In genomic region chr1:176811892-176812291, GRCm38 (mm10) we compare ENCODE assay signal across 10 mouse cellular contexts. TPM values are rescaled to one million over a fixed set of nuclear protein-coding genes. Genes with fewer than 3 reads are reported as not detected.
DNase-seq lines count a peak whose midpoint lies in the region; ATAC-seq lines count a peak whose summit lies in the region.
"Had no signal": no experiment of that assay in that cellular context is flagged by ENCODE, and none has a peak within 500 bp of the region (broad histone marks: within the 10 kb centered on the region; RNA-seq: fewer than 3 reads in every experiment).

No protein-coding gene starts in this region.

- H3K4me3 ChIP-seq in heart, embryonic 16.5 days (ENCODE audit: low read length) = peak overlapping the region; percentile 97
- peak overlapping the region; percentile 92 for H3K4me3 ChIP-seq in embryonic facial prominence, embryonic 10.5 days
- peak overlapping the region; percentile 97 for H3K4me3 ChIP-seq in hindbrain, embryonic 15.5 days
- H3K4me3 ChIP-seq in midbrain, embryonic 12.5 days = peak overlapping the region; percentile 89

- H3K4me1 ChIP-seq in heart, embryonic 16.5 days (ENCODE audit: control insufficient read depth, insufficient read depth, low read length) = peaks cover 18% of the 10 kb centered on the region
- peaks cover 21% of the 10 kb centered on the region for H3K4me1 ChIP-seq in embryonic facial prominence, embryonic 10.5 days
- H3K4me1 ChIP-seq in hindbrain, embryonic 15.5 days (replicated peaks) = peaks cover 36% of the 10 kb centered on the region
- peaks cover 20% of the 10 kb centered on the region for H3K4me1 ChIP-seq in midbrain, embryonic 12.5 days

- H3K9me3 ChIP-seq in heart, embryonic 16.5 days (replicated peaks; ENCODE audit: control insufficient read depth, low read length) = no peaks in the 10 kb centered on the region
- no peaks in the 10 kb centered on the region for H3K9me3 ChIP-seq in embryonic facial prominence, embryonic 10.5 days
- no peaks in the 10 kb centered on the region for H3K9me3 ChIP-seq in hindbrain, embryonic 15.5 days
- H3K9me3 ChIP-seq in midbrain, embryonic 12.5 days = no peaks in the 10 kb centered on the region

- 78% methylated on average over 3 of the region's 3 CpGs for WGBS in heart, embryonic 16.5 days
- WGBS in embryonic facial prominence, embryonic 10.5 days = 82% methylated on average over 3 of the region's 3 CpGs
- 83% methylated on average over 3 of the region's 3 CpGs for WGBS in hindbrain, embryonic 15.5 days
- WGBS in midbrain, embryonic 12.5 days = 92% methylated on average over 3 of the region's 3 CpGs

- no peaks in the 10 kb centered on the region for H3K36me3 ChIP-seq in heart, embryonic 16.5 days (ENCODE audit: control insufficient read depth, insufficient read depth)
- H3K36me3 ChIP-seq in embryonic facial prominence, embryonic 10.5 days (replicated peaks) = no peaks in the 10 kb centered on the region
- H3K36me3 ChIP-seq in hindbrain, embryonic 15.5 days = no peaks in the 10 kb centered on the region
- no peaks in the 10 kb centered on the region for H3K36me3 ChIP-seq in midbrain, embryonic 12.5 days

- H3K27ac ChIP-seq in heart, embryonic 16.5 days (ENCODE audit: low read length) = peak overlapping the region; percentile 54; the same call in 1 of the 2 replicates
- no peak overlapping the region for H3K27ac ChIP-seq in embryonic facial prominence, embryonic 10.5 days (replicated peaks)
- H3K27ac ChIP-seq in hindbrain, embryonic 15.5 days (replicated peaks) = 0 out of 2 replicates have a peak overlapping the region, but pooled peaks have one; percentile 98
- no peak overlapping the region for H3K27ac ChIP-seq in midbrain, embryonic 12.5 days (replicated peaks)

- H3K9ac ChIP-seq in heart, embryonic 16.5 days (ENCODE audit: low read length) = peak overlapping the region; percentile 94
- H3K9ac ChIP-seq in hindbrain, embryonic 15.5 days = peak overlapping the region; percentile 96; the same call in 1 of the 2 replicates
- H3K9ac ChIP-seq in midbrain, embryonic 12.5 days (replicated peaks) = peak overlapping the region; percentile 95; the same call in 1 of the 2 replicates

- no peak for DNase-seq in heart, postnatal 4 days
- no peak for DNase-seq in embryonic facial prominence, embryonic 10.5 days (ENCODE audit: low spot score)
- DNase-seq in retina, embryonic 14.5 days (ENCODE audit: low spot score) = no peak
- DNase-seq in left cerebral cortex, adult 11 months (ENCODE audit: low spot score) = no peak
- DNase-seq: adrenal gland, postnatal 10 days; layer of hippocampus, adult 9-11 months had no signal

- ATAC-seq in heart, embryonic 16.5 days (replicated peaks; ENCODE audit: extremely low read depth, insufficient read depth, low FRiP score) = no peak
- no peak for ATAC-seq in hindbrain, embryonic 15.5 days (ENCODE audit: low FRiP score, low read depth)
- no peak for ATAC-seq in midbrain, embryonic 12.5 days (ENCODE audit: low FRiP score, low read depth)
- no peak for ATAC-seq in activated CD4-positive, CD25-positive, alpha-beta regulatory T cell, adult 4 months

- no peaks in the 10 kb centered on the region for H3K27me3 ChIP-seq in heart, embryonic 16.5 days (ENCODE audit: control insufficient read depth, insufficient read depth, low read length)
- no peaks in the 10 kb centered on the region for H3K27me3 ChIP-seq in embryonic facial prominence, embryonic 10.5 days (replicated peaks; ENCODE audit: low read depth, poor library complexity, severe bottlenecking)
- no peaks in the 10 kb centered on the region for H3K27me3 ChIP-seq in hindbrain, embryonic 15.5 days
- H3K27me3 ChIP-seq in midbrain, embryonic 12.5 days = no peaks in the 10 kb centered on the region

- peak overlapping the region; percentile 81 for H3K4me2 ChIP-seq in heart, embryonic 16.5 days (ENCODE audit: low read depth, low read length)
- peak overlapping the region; percentile 61 for H3K4me2 ChIP-seq in hindbrain, embryonic 15.5 days
- H3K4me2 ChIP-seq in midbrain, embryonic 12.5 days (replicated peaks) = peak overlapping the region; percentile 64

RNA-seq across cellular contexts. Expression of gene Cep170, which starts 2.0 kb away (rescaled TPM):
- polyA plus RNA-seq in heart, embryonic 16.5 days (2015; fragmentation: Nextera tagmentation; extraction: Ambion mirVana) = 16.2 and 16.7 TPM in 2 replicates
- 10 to 100 TPM; 40.4 to 46.8 TPM for total RNA-seq in heart, postnatal 4 days (2021)
- 34.3 and 34.9 TPM in 2 replicates for polyA plus RNA-seq in embryonic facial prominence, embryonic 10.5 days (2016; fragmentation: Nextera tagmentation; extraction: Ambion mirVana)
- polyA plus RNA-seq in hindbrain, embryonic 15.5 days (2015; fragmentation: Nextera tagmentation; extraction: Ambion mirVana) = 97.9 and 109 TPM in 2 replicates
- polyA plus RNA-seq in midbrain, embryonic 12.5 days (2016; fragmentation: Nextera tagmentation; extraction: Ambion mirVana) = 95.2 and 100.0 TPM in 2 replicates
- 10 to 100 TPM; 12.5 to 16.1 TPM for polyA plus RNA-seq in activated CD4-positive, CD25-positive, alpha-beta regulatory T cell, adult 4 months (2017; shearing (Covaris generic))

RNA-seq across cellular contexts. Expression of gene Sdccag8, which starts 2.6 kb away (rescaled TPM):
- polyA plus RNA-seq in heart, embryonic 16.5 days (2015; fragmentation: Nextera tagmentation; extraction: Ambion mirVana) = 11.1 and 11.5 TPM in 2 replicates
- total RNA-seq in heart, postnatal 4 days (2021) = 1 to 10 TPM; 3.5 to 3.6 TPM
- 14.6 and 15.6 TPM in 2 replicates for polyA plus RNA-seq in embryonic facial prominence, embryonic 10.5 days (2016; fragmentation: Nextera tagmentation; extraction: Ambion mirVana)
- 22.8 and 25.8 TPM in 2 replicates for polyA plus RNA-seq in hindbrain, embryonic 15.5 days (2015; fragmentation: Nextera tagmentation; extraction: Ambion mirVana)
- 29.5 and 30.1 TPM in 2 replicates for polyA plus RNA-seq in midbrain, embryonic 12.5 days (2016; fragmentation: Nextera tagmentation; extraction: Ambion mirVana)
- 10 to 100 TPM; 22.7 to 23.9 TPM for polyA plus RNA-seq in activated CD4-positive, CD25-positive, alpha-beta regulatory T cell, adult 4 months (2017; shearing (Covaris generic))

Comparison
In these comparisons a context has a peak if more than half of its experiments do, and no peak if none do; other contexts are left out.
1. H3K27ac ChIP-seq: peak in heart, embryonic 16.5 days (single experiment) and hindbrain, embryonic 15.5 days (single experiment); none in embryonic facial prominence, embryonic 10.5 days (single experiment) and midbrain, embryonic 12.5 days (single experiment).
2. Peak in every context shown above with its lines, with median percentiles within 50 percentile points of each other: H3K4me2 ChIP-seq, H3K4me3 ChIP-seq and H3K9ac ChIP-seq.